Mouse (Mus musculus): Measurements from ENCODE around the gene Rcl1. TPM values are rescaled to one million over a fixed set of nuclear protein-coding genes. Genes with fewer than 3 reads are reported as not detected.

Rcl1 gene
- 79.9 TPM for polyA plus RNA-seq (2017; shearing (Covaris generic))

GRCm38 (mm10) chr19:29100874-29101542 is at the start of gene Rcl1:
Rcl1 (plus strand) TSS chr19:29101375.

Other genes starting within 250 kb of the Rcl1 start
- gene Plpp6, start 137.4 kb upstream of the Rcl1 start, polyA plus RNA-seq (2017; shearing (Covaris generic)): 22.8 TPM
- 0.37 TPM for gene 4430402I18Rik, start 133.6 kb upstream of the Rcl1 start, polyA plus RNA-seq (2017; shearing (Covaris generic))
- gene Cdc37l1, start 111.0 kb upstream of the Rcl1 start, polyA plus RNA-seq (2017; shearing (Covaris generic)): 55.3 TPM
- 18.6 TPM for gene Ak3, start 53.4 kb upstream of the Rcl1 start, polyA plus RNA-seq (2017; shearing (Covaris generic))
- 187 TPM for gene Jak2, start 150.5 kb downstream of the Rcl1 start, polyA plus RNA-seq (2017; shearing (Covaris generic))
- 51.5 TPM for gene Insl6, start 224.0 kb downstream of the Rcl1 start, polyA plus RNA-seq (2017; shearing (Covaris generic))
- gene Rln1, start 233.3 kb downstream of the Rcl1 start, polyA plus RNA-seq (2017; shearing (Covaris generic)): not detected